Comparison of ENCODE assay signal across 17 mouse cellular contexts in the genomic region with DNA sequence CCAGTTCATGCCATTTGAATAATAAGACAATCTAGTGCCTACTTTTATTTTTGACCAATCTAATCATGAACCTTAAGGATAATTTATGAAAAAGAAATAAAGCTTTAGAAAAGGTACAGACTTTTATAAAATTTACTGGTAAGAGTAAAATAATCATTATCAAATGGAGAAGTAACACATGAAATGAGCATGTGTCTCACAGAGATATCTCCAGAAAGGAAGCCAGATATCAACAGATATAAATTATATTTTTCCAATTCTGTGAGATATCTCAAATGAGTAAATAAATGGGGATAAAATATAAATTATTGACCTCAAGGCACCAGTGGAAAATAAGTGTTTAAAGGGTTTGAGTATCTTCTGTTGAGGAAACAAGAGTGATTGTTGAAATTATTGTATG.
DNase-seq lines count a peak whose midpoint lies in the region; TF ChIP-seq lines count a peak whose summit lies in the region.
"Had no signal": no experiment of that assay in that cellular context is flagged by ENCODE, and none has a peak within 500 bp of the region (broad histone marks: within the 10 kb centered on the region; RNA-seq: fewer than 3 reads in every experiment).

No protein-coding gene starts in this region.

- no peaks in the 10 kb centered on the region for H3K27me3 ChIP-seq in MEL (ENCODE audit: control insufficient read depth in 1 of 2, insufficient read depth in 2 of 2, low read length in 2 of 2)
- H3K27me3 ChIP-seq: CH12.LX, Patski had no signal

- TF ChIP-seq RAD21 in MEL (IDR thresholded peaks at IDR 0.05; ENCODE audit: low read depth, low read length) = no peak

- no peaks in the 10 kb centered on the region for H3K9me3 ChIP-seq in MEL (replicated peaks; ENCODE audit: insufficient read depth, low read length)
- H3K9me3 ChIP-seq: G1E had no signal

- DNase-seq in MEL (ENCODE audit: low read depth, low spot score) = peak; percentile 24
- DNase-seq in cerebellum, adult 11-12 months = no peak
- DNase-seq: adrenal gland, adult 2 months; adrenal gland, adult 8-10 months; adrenal gland, postnatal 10 days; adrenal gland, postnatal 14 days; adrenal gland, postnatal 25 days; adrenal gland, postnatal 36 days; B cell, adult 2 months; cerebellum, adult 11 months; cerebellum, adult 18-20 months; cerebellum, adult 2 months; cerebellum, adult 8-10 months; cerebellum, adult 9-10 months had no signal

- no peaks in the 10 kb centered on the region for H3K79me2 ChIP-seq in MEL (ENCODE audit: control insufficient read depth, insufficient read depth, low read length, poor library complexity)

- peak; percentile 80 to 82 for TF ChIP-seq EP300 in MEL (IDR thresholded peaks at IDR 0.05; ENCODE audit: low read depth in 1 of 2, low read length in 2 of 2)

- H3K9ac ChIP-seq in MEL (ENCODE audit: control insufficient read depth, low read depth, low read length, poor library complexity, severe bottlenecking) = no peak overlapping the region

- H3K4me3 ChIP-seq in MEL (ENCODE audit: control insufficient read depth in 1 of 2, insufficient read depth in 1 of 2, low read depth in 2 of 2, low read length in 2 of 2) = no peak overlapping the region

- peaks cover 0 to 3% of the 10 kb centered on the region in 2 experiments; a peak in 2 of 4 replicates for H3K4me1 ChIP-seq in MEL (ENCODE audit: control insufficient read depth in 1 of 2, insufficient read depth in 2 of 2, low read length in 2 of 2)

- peaks cover 0 to 6% of the 10 kb centered on the region in 2 experiments; a peak in 2 of 4 replicates for H3K36me3 ChIP-seq in MEL (ENCODE audit: control insufficient read depth in 1 of 2, insufficient read depth in 2 of 2, low read length in 2 of 2)
- H3K36me3 ChIP-seq: G1E had no signal

- no peak overlapping the region for H3K27ac ChIP-seq in MEL (ENCODE audit: control insufficient read depth, low read depth, low read length)

- TF ChIP-seq CTCF in MEL (IDR thresholded peaks at IDR 0.05 in 2 of 3, conservative IDR thresholded peaks at IDR 0.05 in 1 of 3; ENCODE audit: control insufficient read depth in 1 of 3, insufficient read depth in 1 of 3, low read depth in 2 of 3, low read length in 3 of 3, poor library complexity in 1 of 3, severe bottlenecking in 1 of 3) = no peak

- TF ChIP-seq POLR2A in MEL (IDR thresholded peaks at IDR 0.05; ENCODE audit: control insufficient read depth in 1 of 2, insufficient read depth in 1 of 2, low read depth in 1 of 2, low read length in 2 of 2, poor library complexity in 1 of 2) = no peak

TF ChIP-seq in MEL, 35 proteins besides CTCF, POLR2A, EP300 and RAD21:
- TF ChIP-seq UBTF (IDR thresholded peaks at IDR 0.05; ENCODE audit: borderline replicate concordance, insufficient read depth, low read depth, low read length) = no peak
- TF ChIP-seq E2F4 (IDR thresholded peaks at IDR 0.05; ENCODE audit: borderline replicate concordance, low read depth, low read length) = no peak
- TF ChIP-seq TCF12 (IDR thresholded peaks at IDR 0.05; ENCODE audit: low read depth, low read length) = peak; percentile 84
- no peak for TF ChIP-seq NRF1 (IDR thresholded peaks at IDR 0.05; ENCODE audit: insufficient read depth, low read depth, low read length, poor library complexity, severe bottlenecking)
- no peak for TF ChIP-seq CHD2 (IDR thresholded peaks at IDR 0.05; ENCODE audit: low read length)
- peak; percentile 75; the same call in 1 of the 2 replicates for TF ChIP-seq GATA1 (IDR thresholded peaks at IDR 0.05; ENCODE audit: low read depth, low read length)
